Mouse (Mus musculus): ENCODE results near the gene Rasgef1b.

Gene Rasgef1b

DNA sequence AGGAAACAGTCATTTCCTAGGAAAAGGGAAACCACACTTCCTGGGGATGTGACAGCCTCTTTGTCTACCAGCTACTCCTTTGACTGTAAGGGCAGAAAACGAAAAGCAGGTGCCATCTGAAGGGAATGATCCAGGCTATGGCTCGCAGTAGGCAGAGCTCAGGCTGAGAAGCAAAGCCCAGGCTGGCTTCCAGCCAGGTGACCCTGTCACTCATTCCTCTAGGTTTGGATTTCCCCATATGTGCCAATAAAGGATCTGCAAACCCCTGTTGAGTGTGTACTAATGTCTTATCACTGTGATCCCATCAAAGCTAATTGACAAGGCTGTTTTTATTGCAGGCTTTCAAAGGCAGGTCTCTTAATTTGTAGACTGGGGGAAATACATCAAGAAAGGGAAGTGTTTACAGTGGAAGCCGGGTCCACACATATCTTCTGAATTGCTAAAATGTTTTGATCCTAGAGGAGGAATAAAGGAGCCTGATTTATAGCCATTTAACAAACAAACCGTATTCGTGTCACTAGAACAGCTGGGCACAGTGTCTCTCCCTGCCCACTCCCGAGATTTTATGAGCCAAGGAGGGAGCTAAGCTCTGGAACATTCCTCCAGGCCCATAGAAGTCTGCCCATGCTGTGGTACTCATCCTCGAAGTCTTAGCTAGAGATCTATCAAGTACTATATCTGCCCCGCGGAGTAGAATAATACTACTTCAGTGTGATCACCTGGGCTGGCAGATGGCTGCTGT is 449.7 kb downstream of the Rasgef1b start:
- peak; percentile 11 for DNase-seq

DNA sequence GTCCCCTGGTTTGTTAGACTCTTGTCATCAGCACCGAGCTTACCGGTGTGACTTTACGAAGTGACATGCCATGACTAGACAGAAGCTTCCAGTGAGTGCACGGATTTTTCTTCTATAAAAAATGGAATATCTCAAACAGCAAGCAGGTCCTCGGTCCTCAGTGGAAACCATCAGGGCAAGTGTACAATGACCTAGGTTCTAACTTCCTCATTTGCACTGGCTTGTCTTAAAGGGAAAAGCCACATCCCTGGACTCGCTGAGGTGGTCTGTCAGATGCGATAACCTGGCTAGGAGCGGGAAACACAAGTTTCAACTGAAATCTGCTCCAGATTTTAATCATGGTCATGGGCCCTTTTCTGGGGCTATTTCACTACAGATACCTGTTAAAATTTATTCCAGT is 450.5 kb downstream of the Rasgef1b start:
- DNase-seq: no peak

GRCm38 (mm10) chr5:99277536-99277935 is 451.3 kb downstream of the Rasgef1b start:
- no peak for DNase-seq

GRCm38 (mm10) chr5:99274119-99274563 is 454.7 kb downstream of the Rasgef1b start:
- DNase-seq: peak; percentile 46

- no peak for DNase-seq
Observed at GRCm38 (mm10) chr5:99271531-99271930, 457.3 kb downstream of the Rasgef1b start.

DNA sequence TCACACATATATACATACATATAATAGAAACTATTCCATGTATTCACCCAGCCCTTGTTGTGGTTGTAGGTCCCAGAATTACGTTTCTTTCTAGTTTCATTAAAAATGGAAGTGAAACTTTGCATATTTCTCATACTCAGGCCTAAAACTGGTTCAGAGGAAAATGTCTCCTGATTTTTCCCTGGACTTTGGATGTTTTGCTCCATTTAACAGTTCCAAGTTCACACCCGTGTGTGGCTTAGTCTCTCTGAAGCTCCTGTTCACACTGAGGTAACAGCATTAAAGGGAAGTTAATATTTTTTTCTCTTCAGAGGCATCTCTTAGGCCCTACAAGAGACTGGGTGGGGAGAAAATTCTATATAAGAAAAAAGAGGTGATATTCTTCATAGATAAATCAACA is 459.7 kb downstream of the Rasgef1b start:
- no peak for DNase-seq

DNA sequence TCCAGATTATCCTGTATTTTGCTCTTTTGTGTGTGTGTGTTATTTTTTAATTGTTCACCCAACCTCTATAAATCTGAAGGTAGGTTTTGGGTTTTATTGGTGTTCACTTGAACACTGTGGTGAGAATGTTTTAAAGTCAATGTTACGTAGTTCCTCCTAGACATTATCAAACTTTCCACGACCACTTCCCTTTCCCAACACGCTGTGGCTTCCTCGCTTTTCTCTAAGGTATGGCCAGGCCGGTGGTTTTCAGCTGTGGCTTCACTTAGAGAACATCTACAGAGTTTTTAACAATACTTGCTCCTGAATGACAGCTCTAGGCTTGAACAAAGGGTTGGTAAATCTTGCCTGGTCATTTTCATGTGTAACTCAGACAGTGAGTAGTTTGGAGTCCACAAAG is 461.5 kb downstream of the Rasgef1b start:
- no peak for DNase-seq

- no peak for DNase-seq
Observed at GRCm38 (mm10) chr5:99266301-99266700, 462.6 kb downstream of the Rasgef1b start.

DNA sequence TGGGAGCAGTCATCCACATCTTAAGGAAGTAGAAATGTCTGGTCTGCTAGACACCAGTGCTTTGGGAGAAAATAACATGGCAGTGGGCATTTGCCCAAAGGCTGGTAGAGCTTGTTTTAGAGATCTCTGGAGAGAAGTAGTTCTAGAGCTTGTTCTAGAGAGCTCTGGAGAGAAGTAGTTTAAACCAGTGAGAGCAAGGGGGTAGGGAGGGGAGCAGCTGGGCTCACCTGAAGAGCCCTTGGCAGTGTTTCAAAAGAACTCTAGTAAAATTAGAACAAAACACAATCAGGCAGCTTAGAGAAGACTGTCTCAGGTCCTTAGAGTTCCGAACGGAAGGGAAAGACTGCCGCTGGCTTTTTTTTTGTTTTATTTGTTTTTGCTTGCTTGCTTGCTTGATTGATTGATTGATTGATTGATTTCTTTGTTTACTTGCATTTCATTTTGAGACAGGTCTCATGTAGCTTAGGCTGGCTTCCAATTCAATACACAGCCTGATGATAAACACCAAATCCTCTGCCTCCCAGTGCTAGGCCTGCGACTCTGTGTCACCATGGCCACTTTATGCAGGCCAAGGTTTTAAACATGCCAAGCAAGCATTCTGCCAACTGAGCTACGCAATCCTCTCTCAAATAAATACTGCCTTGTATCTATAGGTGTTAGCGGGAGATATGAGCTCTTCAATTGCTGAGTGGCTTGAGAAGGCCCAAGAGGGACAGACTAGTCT is 466.5 kb downstream of the Rasgef1b start:
- no peak for DNase-seq

- no peak for DNase-seq
Observed at GRCm38 (mm10) chr5:99261121-99261724, 467.6 kb downstream of the Rasgef1b start.

GRCm38 (mm10) chr5:99258003-99258500 is 470.8 kb downstream of the Rasgef1b start:
- no peak for DNase-seq

DNA sequence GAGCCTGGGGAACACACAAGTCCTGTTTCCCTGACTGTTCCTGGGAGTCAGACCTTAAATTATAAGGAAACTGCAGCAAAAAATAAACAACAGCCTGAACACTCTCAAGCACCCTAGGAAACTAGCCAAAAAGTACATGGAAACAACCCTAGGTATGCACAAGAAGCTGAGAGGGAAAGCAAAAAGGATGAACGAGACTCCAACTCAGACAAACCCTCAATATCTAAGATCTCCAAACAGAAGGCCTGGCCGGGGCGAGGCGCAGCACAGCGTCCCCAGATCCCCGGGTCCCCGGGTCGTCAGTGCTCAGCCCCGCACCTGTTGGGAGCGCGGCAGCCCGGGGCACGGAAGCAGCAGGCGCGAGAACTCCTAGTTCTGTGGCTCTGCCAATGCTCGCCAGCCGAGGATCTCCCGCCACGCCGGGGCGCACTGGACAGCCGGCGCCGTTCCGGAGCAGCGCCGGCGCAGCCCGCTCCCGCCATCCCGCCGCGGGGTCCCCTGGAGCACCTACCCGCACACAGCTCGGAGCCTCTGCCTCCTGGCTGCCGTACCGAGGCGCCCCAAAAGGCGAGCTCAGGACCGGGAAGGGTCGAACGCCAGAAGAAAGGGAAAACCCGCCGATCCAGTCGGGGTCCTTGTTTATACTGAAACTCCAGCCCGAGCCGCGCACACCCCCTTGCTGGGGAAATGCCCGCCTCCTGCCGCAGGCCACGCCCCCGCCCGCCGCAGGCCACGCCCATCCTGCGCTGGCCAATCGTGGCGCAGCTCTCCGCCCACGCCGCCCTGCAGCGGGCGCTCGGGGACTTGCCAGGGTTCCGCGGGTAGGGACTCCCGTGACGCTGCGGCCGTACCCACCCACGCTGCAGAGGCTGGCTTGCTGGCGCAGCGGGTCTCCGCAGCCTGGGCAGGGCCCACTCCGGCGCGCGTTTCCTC is 476.4 kb downstream of the Rasgef1b start:
- DNase-seq: peak; percentile 94

GRCm38 (mm10) chr5:99251379-99252202 is 477.3 kb downstream of the Rasgef1b start:
- peak; percentile 39 for DNase-seq

DNA sequence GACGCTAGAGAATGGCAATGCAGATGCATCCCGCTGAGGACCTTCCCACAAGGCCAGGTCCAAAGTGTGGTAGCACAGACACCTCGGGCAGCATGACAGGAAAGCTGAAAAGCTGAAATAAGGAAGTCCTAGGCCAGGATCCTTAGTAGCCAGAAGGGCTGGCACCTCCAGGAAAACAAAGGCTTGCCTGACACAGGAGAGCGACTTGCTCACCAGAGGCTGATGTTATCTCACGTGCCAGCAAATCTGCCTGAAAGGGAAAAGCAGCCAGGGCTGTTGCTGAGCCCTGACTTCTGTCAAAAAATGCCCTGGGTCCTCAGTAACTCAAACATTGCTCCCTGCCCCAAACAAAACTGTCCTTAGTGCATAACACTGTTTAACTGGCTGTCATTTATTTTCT is 478.0 kb downstream of the Rasgef1b start:
- DNase-seq: peak; percentile 12

DNA sequence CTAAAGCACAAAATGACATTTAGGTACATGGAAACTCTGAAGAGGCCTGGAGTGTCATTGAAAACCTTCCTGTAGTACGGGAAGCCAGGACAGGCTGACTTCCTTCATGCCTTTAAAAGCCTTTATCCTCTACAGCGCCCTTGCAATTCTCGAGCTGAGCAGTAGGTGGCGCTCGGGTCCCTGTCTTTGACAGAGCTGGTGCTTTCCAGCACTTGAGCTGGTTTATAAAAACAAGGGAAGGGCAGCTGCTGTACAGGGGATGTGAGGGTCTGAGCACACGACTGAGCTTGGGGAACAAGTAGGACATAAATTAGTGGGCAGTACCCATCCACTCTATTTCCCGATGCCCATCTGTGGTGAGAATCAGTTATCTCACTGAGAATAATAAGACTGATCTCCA is 480.4 kb downstream of the Rasgef1b start:
- peak; percentile 93 for DNase-seq

- no peak for DNase-seq
Observed at GRCm38 (mm10) chr5:99247915-99248314, 480.9 kb downstream of the Rasgef1b start.

DNA sequence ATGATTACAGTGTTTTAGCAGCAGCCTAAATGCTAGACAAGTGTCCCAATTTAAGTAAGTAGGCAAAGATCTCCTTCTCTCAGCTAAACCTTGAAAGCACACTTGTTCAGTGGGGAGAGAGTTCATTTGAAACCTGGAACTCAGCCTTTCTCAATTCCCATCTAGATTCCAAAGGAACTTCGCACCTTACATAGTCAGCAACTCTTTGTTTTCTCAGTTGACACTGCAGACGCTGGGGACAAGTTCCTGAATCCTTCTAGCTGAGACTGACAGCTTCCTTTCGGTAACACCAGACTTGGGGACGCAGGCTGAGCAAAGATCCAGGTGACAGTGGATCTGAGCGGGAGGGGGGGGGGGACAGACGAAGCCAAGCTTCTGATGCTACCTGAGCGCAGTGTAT is 481.4 kb downstream of the Rasgef1b start:
- no peak for DNase-seq

- DNase-seq: peak; percentile 53
Observed at GRCm38 (mm10) chr5:99246972-99247371, 481.9 kb downstream of the Rasgef1b start.

DNA sequence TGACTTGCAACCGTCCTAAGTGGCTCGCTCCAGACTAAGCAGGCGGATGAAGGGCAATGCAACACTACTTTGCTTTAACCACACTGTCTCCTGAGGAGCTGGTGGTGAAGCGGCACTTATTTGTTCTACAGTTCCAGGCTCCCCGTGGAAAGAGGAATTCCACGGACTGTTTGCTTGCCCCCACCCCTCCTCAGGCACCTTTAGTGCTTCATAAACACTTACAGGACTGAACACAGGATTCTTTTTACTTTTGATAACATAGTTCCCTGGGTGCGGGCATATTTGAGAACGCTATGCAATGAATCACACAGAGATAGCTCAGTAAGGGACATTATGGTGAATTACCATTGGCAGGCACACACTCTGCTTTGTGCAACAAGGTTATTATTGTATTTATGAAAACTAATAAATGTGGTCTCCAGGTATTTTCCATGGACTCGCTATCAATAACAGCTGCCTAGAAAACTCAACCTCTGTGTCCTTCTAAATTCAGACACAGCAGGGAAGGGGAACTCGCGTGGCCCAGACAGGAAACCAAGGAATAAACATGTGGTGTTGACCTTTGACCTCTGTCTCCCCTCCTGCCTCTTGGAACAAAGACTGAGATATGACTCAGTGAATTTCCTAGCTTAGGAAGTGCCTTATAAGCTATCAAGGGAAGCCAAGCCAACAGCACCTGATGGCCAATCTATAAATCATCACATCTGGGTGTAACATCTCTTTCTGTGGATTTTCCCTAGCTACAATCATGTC is 486.7 kb downstream of the Rasgef1b start:
- peak; percentile 29 for DNase-seq

DNA sequence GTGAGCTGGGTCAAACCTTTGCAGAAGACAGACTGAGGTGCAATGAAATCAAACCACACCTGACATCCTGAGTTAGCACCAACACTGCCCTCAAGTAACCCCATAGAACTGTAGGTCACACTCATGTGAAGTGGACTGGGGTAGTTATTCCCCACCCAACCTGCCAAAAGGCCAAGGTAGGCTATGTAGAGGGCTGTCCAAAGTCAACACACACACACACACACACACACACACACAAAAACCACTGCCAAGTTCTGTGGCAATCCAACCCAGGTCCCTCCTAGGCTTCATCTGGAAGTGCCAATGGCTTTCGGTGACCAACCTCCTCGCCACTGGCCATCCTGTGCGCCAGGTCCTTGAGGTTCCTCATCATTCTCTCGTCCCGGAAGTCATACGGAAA is 488.4 kb downstream of the Rasgef1b start:
- DNase-seq: no peak

DNA sequence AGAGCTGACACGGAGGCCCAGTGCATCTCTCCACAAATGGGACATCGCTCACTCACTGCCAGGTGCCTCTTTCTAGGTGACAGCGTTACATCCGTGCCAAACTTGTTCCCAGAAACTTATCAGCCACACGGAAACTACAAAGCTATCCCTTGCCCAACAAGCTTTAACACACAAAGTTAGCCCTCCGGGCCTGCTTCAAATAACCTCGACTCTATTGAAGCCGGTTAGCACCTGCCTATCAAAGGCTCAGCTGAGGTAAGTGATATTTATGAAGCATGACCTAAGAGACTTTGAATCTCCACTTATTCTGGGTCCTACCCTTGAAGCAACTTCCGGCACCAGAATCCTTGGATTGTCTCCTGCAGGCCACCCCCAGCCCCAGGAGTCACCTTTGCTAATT is 489.2 kb downstream of the Rasgef1b start:
- no peak for DNase-seq

Measured in embryo, embryonic 11 days (tissue).